In genomic region chr8:45635155-45635554, GRCm38 (mm10) we compare ENCODE assay signal across 14 mouse cellular contexts.
"Had no signal": no experiment of that assay in that cellular context is flagged by ENCODE, and none has a peak within 500 bp of the region (broad histone marks: within the 10 kb centered on the region; RNA-seq: fewer than 3 reads in every experiment).

No protein-coding gene starts in this region.

- H3K4me1 ChIP-seq: limb, embryonic 10.5 days; liver, embryonic 15.5 days had no signal

- H3K36me3 ChIP-seq: limb, embryonic 10.5 days; liver, embryonic 15.5 days; neural tube, embryonic 15.5 days had no signal

- H3K9ac ChIP-seq: liver, embryonic 15.5 days; neural tube, embryonic 15.5 days had no signal

- H3K27me3 ChIP-seq: liver, embryonic 15.5 days; neural tube, embryonic 15.5 days had no signal

- H3K4me2 ChIP-seq: liver, embryonic 11.5 days; liver, embryonic 15.5 days; neural tube, embryonic 15.5 days had no signal

- DNase-seq: kidney, postnatal 25 days; lung, adult 2 months; lung, postnatal 36 days; midbrain, embryonic 14.5 days; right cerebral cortex, adult 18-20 months; right cerebral cortex, postnatal 25 days; thymus, postnatal 14 days had no signal

- ATAC-seq: lung, postnatal 0 days had no signal

- H3K27ac ChIP-seq: limb, embryonic 10.5 days; liver, embryonic 15.5 days; midbrain, embryonic 10.5 days; neural tube, embryonic 15.5 days had no signal

- H3K9me3 ChIP-seq: limb, embryonic 10.5 days; liver, embryonic 15.5 days; midbrain, embryonic 10.5 days; neural tube, embryonic 15.5 days had no signal

- H3K4me3 ChIP-seq: limb, embryonic 10.5 days; liver, embryonic 15.5 days; midbrain, embryonic 10.5 days; myocyte; neural tube, embryonic 15.5 days had no signal
